Mouse (Mus musculus) neural tube, embryonic 15.5 days (tissue): ENCODE data around the gene Cemip2. TPM values are rescaled to one million over a fixed set of nuclear protein-coding genes. Genes with fewer than 3 reads are reported as not detected.

ENCODE experiments used
- ATAC-seq: fragments of 200-750 bp; cut with Nextera tagmentation; 2 replicates; pipeline ENCODE4 v1.8.0; 2017; ENCODE audit warnings: mild to moderate bottlenecking, moderate TSS enrichment, moderate library complexity; ENCODE audit not compliant: low FRiP score
- H3K27ac ChIP-seq: fragments of 300-500 bp; sonication (generic); replicated peaks from 2 replicates; pipeline ENCODE4 v1.5.1; 2015; ENCODE audit warnings: mild to moderate bottlenecking, inconsistent platforms
- H3K27me3 ChIP-seq: fragments of 300-500 bp; sonication (generic); replicated peaks from 2 replicates; pipeline ENCODE4 v1.6.1; 2015; ENCODE audit warnings: inconsistent platforms
- H3K36me3 ChIP-seq: fragments of 300-500 bp; sonication (generic); 2 replicates; pipeline ENCODE4 v1.6.1; 2015; ENCODE audit warnings: inconsistent platforms
- H3K4me1 ChIP-seq: fragments of 300-500 bp; sonication (generic); 2 replicates; pipeline ENCODE4 v1.6.1; 2015; ENCODE audit warnings: inconsistent platforms
- H3K4me2 ChIP-seq: fragments of 300-500 bp; sonication (generic); 2 replicates; pipeline ENCODE4 v1.6.1; 2015; ENCODE audit warnings: inconsistent platforms, mild to moderate bottlenecking, moderate library complexity
- H3K4me3 ChIP-seq: fragments of 300-500 bp; sonication (generic); replicated peaks from 2 replicates; pipeline ENCODE4 v1.5.1; 2015; ENCODE audit warnings: mild to moderate bottlenecking, inconsistent platforms
- H3K9ac ChIP-seq: fragments of 300-500 bp; sonication (generic); replicated peaks from 2 replicates; pipeline ENCODE4 v1.6.1; 2015; ENCODE audit warnings: mild to moderate bottlenecking, inconsistent platforms
- H3K9me3 ChIP-seq: fragments of 300-500 bp; sonication (generic); replicated peaks from 2 replicates; pipeline ENCODE4 v1.6.1; 2016; ENCODE audit warnings: inconsistent platforms
- WGBS: fragments of 180-500 bp; shearing (Covaris S2); methylation state at CpG from one replicate; pipeline ENCODE4 v1.1.7; 2015; ENCODE audit warnings: mixed read lengths; 5-methylcytosine and 5-hydroxymethylcytosine counted together
- polyA plus RNA-seq: library from polyadenylated mRNA; unstranded; fragments of >200 nt; fragmentation: Nextera tagmentation; extraction: Ambion mirVana; gene quantifications from 2 replicates; pipeline ENCODE4 v1.2.1, GENCODE M21; 2015

Cemip2 gene
- polyA plus RNA-seq, 1 experiment from 2014 or later: 16.0 TPM

DNA sequence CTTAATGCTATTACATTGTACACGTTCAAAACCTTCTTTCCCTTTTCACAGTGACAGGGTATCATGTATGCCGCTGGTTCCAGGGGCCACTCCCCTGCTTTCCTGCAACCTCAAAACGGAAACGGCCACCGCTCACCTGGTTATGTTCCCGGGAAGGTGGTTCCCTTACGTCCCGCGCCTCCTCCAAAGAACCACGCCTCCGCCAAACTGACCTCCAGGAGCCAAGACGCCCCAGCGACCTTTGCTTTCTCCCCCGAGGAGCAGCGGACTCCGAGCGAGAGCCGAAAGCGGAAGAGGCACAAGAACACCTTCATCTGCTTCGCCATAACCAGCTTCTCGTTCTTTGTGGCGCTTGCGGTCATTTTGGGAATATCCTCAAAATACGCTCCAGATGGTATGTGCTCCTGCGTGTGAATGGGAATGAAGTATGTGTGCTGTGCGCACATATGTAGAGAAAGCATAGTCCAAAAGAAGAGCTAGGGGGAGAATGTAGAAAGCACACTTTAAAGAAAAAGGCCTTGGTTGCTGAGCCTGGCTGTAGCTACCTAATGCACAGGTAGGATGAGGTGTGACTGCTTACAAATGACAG is 14.5 kb downstream of the Cemip2 start:
- ATAC-seq: no peak
- 90% methylated on average over 26 of the region's 26 CpGs for WGBS
- H3K27ac ChIP-seq: no peak overlapping the region

DNA sequence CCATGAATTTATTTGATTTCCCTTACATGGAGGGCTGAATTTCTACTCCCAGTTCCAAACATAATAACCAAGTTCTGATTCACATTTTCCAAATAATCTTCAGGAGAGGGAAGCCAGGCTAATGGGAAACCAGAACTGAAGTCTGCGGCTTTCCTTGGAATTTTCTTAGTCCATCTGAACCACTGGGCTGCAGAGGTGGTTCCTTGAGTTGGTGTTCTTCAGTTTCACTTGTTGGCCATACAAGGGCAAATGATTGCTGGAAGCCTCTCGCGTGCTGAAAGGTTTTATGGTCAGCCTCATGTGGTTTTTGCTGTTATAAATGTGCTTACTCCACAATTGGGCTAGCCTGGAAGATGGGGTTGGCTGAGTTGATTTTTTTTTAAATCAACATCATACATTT is 16.4 kb downstream of the Cemip2 start:
- H3K4me3 ChIP-seq: no peak overlapping the region

More for the DNA sequence above, 14.5 kb downstream of the Cemip2 start:
- Histone ChIP-seq H3K4me1 (peaks cover 21% of the 10 kb centered on the region), H3K36me3 (peaks cover 14% of the 10 kb centered on the region), H3K9ac (no peak overlapping the region), H3K9me3 (no peaks in the 10 kb centered on the region), H3K4me2 (no peak overlapping the region), H3K27me3 (no peaks in the 10 kb centered on the region), H3K4me3 (no peak overlapping the region)

DNA sequence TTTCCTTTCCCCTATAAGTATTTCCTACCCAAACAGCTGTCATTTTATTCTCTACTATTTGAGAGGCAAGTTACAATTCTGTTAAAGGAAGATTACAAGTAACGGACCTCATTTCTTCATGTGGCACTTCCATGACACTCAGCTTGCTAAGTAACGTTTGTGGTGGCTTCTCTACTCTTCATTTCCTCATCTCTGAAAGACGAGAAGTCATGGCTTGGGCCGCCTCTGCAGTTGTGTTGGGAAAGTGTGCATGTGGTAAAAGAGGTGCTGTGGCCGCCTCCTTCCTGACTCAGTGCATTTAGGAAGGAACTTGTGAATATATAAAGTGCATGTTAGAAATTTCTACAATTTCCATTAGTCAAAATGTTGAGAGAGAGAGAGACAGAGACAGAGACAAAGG is 18.2 kb downstream of the Cemip2 start:
- H3K9me3 ChIP-seq: no peaks in the 10 kb centered on the region
- H3K4me3 ChIP-seq: no peak overlapping the region
- H3K4me1 ChIP-seq: peaks cover 17% of the 10 kb centered on the region
- H3K4me2 ChIP-seq: no peak overlapping the region
- H3K27me3 ChIP-seq: no peaks in the 10 kb centered on the region
- no peak for ATAC-seq
- peaks cover 30% of the 10 kb centered on the region for H3K36me3 ChIP-seq
- no peak overlapping the region for H3K9ac ChIP-seq
- WGBS: 92% methylated on average over 5 of the region's 5 CpGs
- no peak overlapping the region for H3K27ac ChIP-seq

More for the DNA sequence above, 16.4 kb downstream of the Cemip2 start:
- WGBS: 51% methylated on average over 3 of the region's 3 CpGs
- no peak for ATAC-seq
- Histone ChIP-seq H3K9me3 (no peaks in the 10 kb centered on the region), H3K27ac (no peak overlapping the region), H3K9ac (no peak overlapping the region), H3K36me3 (peaks cover 26% of the 10 kb centered on the region), H3K4me1 (peaks cover 22% of the 10 kb centered on the region), H3K4me2 (no peak overlapping the region), H3K27me3 (no peaks in the 10 kb centered on the region)

DNA sequence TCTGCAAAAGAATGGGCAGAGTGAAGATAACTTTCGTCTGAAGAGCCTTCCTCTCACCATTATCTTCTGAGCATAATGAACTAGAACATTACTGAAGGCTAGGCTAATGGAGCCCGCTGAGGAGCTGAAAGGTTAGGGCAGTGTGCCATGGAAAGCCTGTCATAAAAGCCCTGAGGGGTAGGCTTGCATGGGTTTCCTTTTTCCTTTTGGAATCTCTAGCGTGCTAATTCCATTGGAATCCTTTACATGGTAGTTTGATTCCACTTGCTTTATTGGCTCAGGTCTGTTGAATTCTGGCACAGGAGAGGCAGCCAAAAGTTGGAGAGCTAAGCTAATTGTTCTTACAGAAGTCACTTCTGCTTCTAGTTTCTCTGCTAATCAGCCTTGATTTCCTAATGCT is 20.6 kb downstream of the Cemip2 start:
- peaks cover 48% of the 10 kb centered on the region for H3K36me3 ChIP-seq
- H3K4me3 ChIP-seq: no peak overlapping the region
- peak overlapping the region; percentile 3; the same call in 1 of the 2 replicates for H3K27ac ChIP-seq
- no peak overlapping the region for H3K4me2 ChIP-seq
- H3K9me3 ChIP-seq: no peaks in the 10 kb centered on the region
- H3K27me3 ChIP-seq: no peaks in the 10 kb centered on the region
- no peak for ATAC-seq
- H3K4me1 ChIP-seq: peaks cover 17% of the 10 kb centered on the region
- 23% methylated on average over 3 of the region's 3 CpGs for WGBS
- H3K9ac ChIP-seq: no peak overlapping the region

GRCm38 (mm10) chr19:21799410-21800373 is 21.6 kb downstream of the Cemip2 start:
- no peak overlapping the region for H3K4me3 ChIP-seq
- WGBS: 64% methylated on average over 13 of the region's 13 CpGs
- H3K9ac ChIP-seq: no peak overlapping the region
- H3K4me1 ChIP-seq: peaks cover 17% of the 10 kb centered on the region
- H3K27ac ChIP-seq: peak overlapping the region; percentile 43
- H3K27me3 ChIP-seq: no peaks in the 10 kb centered on the region
- no peak for ATAC-seq
- H3K36me3 ChIP-seq: peaks cover 53% of the 10 kb centered on the region
- H3K9me3 ChIP-seq: no peaks in the 10 kb centered on the region
- H3K4me2 ChIP-seq: no peak overlapping the region

GRCm38 (mm10) chr19:21804488-21804887 is 26.3 kb downstream of the Cemip2 start:
- no peak overlapping the region for H3K4me3 ChIP-seq
- peaks cover 72% of the 10 kb centered on the region for H3K36me3 ChIP-seq
- H3K4me1 ChIP-seq: peaks cover 6% of the 10 kb centered on the region; the same call in 1 of the 2 replicates
- no peak overlapping the region for H3K27ac ChIP-seq
- no peak overlapping the region for H3K9ac ChIP-seq
- ATAC-seq: no peak
- no peaks in the 10 kb centered on the region for H3K9me3 ChIP-seq
- H3K27me3 ChIP-seq: no peaks in the 10 kb centered on the region
- WGBS: 91% methylated on average over 8 of the region's 8 CpGs
- no peak overlapping the region for H3K4me2 ChIP-seq

GRCm38 (mm10) chr19:21805305-21805704 is 27.2 kb downstream of the Cemip2 start:
- Histone ChIP-seq H3K4me2 (no peak overlapping the region), H3K4me1 (no peaks in the 10 kb centered on the region), H3K9ac (no peak overlapping the region), H3K36me3 (peaks cover 79% of the 10 kb centered on the region), H3K27ac (no peak overlapping the region), H3K27me3 (no peaks in the 10 kb centered on the region), H3K4me3 (no peak overlapping the region), H3K9me3 (no peaks in the 10 kb centered on the region)
- WGBS: 98% methylated on average over 3 of the region's 3 CpGs
- no peak for ATAC-seq

- no peak for ATAC-seq
- Histone ChIP-seq H3K4me2 (no peak overlapping the region), H3K9ac (no peak overlapping the region), H3K4me3 (no peak overlapping the region), H3K9me3 (no peaks in the 10 kb centered on the region), H3K4me1 (0 out of 2 replicates have a peak, but pooled peaks cover 4% of the 10 kb centered on the region), H3K36me3 (peaks cover 79% of the 10 kb centered on the region), H3K27ac (no peak overlapping the region), H3K27me3 (no peaks in the 10 kb centered on the region)
- WGBS: 94% methylated on average over 5 of the region's 5 CpGs
These were observed 32.0 kb downstream of the Cemip2 start for GRCm38 (mm10) chr19:21810135-21810534.

DNA sequence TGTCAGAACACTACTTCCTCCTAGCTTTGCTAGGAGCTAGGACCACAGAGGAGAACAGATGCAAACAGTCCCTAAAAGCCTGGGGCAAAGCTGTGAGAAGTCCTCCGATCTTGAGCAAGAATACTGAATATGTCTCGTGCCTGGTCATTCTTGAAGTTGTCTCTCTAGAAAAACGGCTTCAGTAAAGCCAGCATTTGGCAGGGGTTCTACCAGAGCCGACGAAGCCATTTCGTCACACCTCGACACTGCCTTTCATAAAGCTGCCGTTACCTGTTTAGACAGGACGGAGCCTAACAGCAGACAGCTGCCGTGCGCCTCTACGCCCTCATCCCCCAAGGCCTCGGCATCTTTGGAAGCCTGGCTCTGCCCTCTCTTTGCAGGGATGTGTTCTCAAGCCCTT is 35.4 kb downstream of the Cemip2 start:
- H3K36me3 ChIP-seq: peaks cover 75% of the 10 kb centered on the region
- H3K4me2 ChIP-seq: no peak overlapping the region
- H3K4me1 ChIP-seq: 0 out of 2 replicates have a peak, but pooled peaks cover 4% of the 10 kb centered on the region
- ATAC-seq: no peak
- H3K9ac ChIP-seq: no peak overlapping the region
- H3K27ac ChIP-seq: no peak overlapping the region
- WGBS: 86% methylated on average over 13 of the region's 13 CpGs
- H3K4me3 ChIP-seq: no peak overlapping the region
- H3K9me3 ChIP-seq: no peaks in the 10 kb centered on the region
- no peaks in the 10 kb centered on the region for H3K27me3 ChIP-seq

- 77% methylated on average over 8 of the region's 8 CpGs for WGBS
- no peaks in the 10 kb centered on the region for H3K9me3 ChIP-seq
- no peak overlapping the region for H3K9ac ChIP-seq
- H3K36me3 ChIP-seq: peaks cover 74% of the 10 kb centered on the region
- H3K4me1 ChIP-seq: 0 out of 2 replicates have a peak, but pooled peaks cover 4% of the 10 kb centered on the region
- no peak overlapping the region for H3K4me2 ChIP-seq
- H3K27me3 ChIP-seq: no peaks in the 10 kb centered on the region
- H3K27ac ChIP-seq: no peak overlapping the region
- 0 out of 2 replicates have a peak, but pooled peaks have one; percentile 28 for ATAC-seq
- H3K4me3 ChIP-seq: no peak overlapping the region
These were observed 36.4 kb downstream of the Cemip2 start for GRCm38 (mm10) chr19:21814433-21815020.

DNA sequence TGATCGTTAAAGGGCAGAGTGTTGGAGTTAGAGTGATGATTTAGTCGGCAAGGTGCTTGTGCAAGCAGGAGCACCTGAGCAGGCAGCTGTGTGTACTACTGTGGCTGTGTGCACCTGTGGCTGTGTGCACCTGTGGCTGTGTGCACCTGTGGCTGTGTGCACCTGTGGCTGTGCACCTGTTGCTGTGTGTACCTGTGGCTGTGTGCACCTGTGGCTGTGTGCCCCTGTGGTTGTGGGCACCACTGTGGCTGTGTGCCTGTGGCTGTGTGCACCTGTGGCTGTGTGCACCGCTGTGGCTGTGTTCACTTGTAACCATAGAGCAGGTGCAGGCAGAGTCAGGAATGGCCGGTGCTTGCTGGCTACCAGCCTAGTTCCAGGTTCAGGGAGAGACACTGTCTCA is 38.1 kb downstream of the Cemip2 start:
- 89% methylated on average over 4 of the region's 4 CpGs for WGBS
- Histone ChIP-seq H3K4me2 (no peak overlapping the region), H3K4me1 (0 out of 2 replicates have a peak, but pooled peaks cover 4% of the 10 kb centered on the region), H3K36me3 (peaks cover 65% of the 10 kb centered on the region), H3K27me3 (no peaks in the 10 kb centered on the region), H3K9me3 (no peaks in the 10 kb centered on the region), H3K27ac (no peak overlapping the region), H3K4me3 (no peak overlapping the region), H3K9ac (no peak overlapping the region)
- ATAC-seq: no peak
